Mouse (Mus musculus) layer of hippocampus, adult 9-10 months (tissue): ENCODE measurements around the gene Tmem74b.
A peak's percentile ranks its signal among the peaks of the same experiment; 100 is the strongest.

Experiments used
- DNase-seq: peaks from one replicate; pipeline ENCODE4 v3.0.0; 2022; ENCODE audit warnings: low spot score

The Tmem74b gene

GRCm38 (mm10) chr2:151742084-151742483, 40.3 kb downstream of the Tmem74b start:
- DNase-seq = no peak

- no peak for DNase-seq
Measured at GRCm38 (mm10) chr2:151742850-151743679, 41.3 kb downstream of the Tmem74b start.

DNA sequence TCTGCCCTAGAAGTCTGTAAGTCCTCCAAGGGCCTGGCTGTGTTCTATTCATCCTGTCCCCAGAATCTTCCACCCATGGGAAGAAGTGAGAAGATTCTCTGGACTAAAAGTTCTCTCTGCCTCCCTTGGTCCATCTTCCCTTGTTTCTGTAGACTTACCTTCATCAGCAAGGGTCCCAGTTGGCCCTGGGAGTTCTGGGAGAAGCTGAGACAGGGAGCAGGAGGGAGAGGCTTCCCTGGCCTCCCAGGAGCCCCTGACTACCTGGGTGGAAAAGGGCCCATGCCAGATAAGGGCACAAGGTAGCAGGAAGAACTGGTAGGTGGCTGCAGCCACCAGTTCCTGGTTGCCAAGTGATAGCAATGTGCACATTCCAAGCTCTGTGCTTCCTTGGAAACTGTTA, 42.0 kb downstream of the Tmem74b start, which contains the start of gene Psmf1:
Psmf1 (minus strand) TSS at position 342 of the 400 bp plus-strand sequence.
- no peak for DNase-seq

- DNase-seq = peak; percentile 59
Measured at GRCm38 (mm10) chr2:151747847-151748705, 46.3 kb downstream of the Tmem74b start.

DNA sequence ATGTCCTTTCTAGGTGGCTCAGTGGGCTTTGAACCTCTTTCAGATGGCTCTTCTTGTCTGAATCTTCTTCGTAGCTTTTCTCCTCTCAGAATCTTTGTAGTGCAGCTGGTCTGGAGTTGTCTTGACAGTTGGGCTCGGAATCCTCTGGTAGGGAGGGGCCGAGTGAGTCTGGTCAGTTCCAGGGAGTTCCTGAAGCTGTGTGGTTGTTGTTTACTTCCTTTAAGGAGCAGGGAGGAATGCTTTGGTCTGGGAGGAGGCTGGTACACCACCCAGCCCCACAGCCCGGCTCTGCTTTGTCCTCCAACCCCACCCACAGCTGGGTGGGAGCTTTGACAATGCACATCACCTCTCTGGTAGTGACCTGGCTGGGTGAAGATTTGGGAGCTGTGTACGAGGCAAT, 49.5 kb downstream of the Tmem74b start:
- DNase-seq = no peak

DNA sequence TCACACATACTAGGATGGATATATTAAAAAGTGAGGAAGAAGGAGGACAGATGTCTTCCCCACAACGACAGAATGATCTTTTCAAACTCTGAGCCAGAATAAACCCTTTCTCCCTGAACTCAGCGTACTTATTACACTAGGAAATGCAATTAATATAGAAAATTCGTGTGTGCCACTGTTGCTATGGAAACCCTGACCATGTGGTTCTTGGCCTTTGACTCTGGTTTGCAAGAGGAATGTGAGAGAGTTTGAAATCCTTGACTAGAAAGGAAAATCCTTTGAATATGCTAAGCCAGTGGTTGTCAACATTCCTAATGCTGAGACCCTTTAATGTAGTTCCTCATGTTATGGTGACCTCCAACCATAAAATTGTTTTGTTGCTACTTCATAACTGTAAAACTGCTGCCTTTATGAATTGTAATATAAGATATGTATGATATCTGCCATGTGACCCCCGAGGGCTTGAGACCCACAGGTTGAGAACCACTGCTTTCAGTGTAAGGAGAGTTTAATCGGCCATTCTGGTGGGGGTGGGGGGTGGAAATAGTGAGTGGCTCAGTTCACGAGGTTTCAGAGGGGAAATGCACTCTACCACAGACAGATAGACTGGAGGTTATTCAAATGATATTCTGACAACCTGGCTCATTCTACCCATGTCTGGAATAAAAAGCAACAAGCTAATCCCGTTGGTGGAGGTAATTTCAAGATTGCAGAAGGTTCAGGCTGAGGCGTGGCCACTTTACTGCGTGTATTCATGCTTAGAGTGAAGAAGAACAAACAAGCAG, 54.7 kb downstream of the Tmem74b start:
- no peak for DNase-seq

DNA sequence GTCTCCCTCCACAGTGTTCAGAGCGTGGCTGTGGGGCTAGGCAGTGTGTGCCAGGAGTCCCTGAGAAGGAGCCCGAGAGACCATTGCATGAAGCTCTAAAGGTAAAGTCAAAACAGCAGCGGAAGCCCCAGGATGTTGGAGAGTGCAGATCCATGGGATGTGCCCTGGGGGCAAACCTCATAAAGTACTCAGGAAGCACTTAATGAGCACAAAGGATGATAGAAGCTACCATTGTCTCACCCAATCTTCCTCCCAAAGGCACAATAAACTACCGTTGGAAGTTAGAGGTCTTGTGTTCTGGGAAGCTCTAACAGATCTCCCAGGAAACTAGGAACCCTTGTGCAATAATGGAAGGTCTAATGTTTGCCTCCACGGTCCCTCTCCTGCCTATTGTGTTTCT, 55.6 kb downstream of the Tmem74b start:
- no peak for DNase-seq

DNA sequence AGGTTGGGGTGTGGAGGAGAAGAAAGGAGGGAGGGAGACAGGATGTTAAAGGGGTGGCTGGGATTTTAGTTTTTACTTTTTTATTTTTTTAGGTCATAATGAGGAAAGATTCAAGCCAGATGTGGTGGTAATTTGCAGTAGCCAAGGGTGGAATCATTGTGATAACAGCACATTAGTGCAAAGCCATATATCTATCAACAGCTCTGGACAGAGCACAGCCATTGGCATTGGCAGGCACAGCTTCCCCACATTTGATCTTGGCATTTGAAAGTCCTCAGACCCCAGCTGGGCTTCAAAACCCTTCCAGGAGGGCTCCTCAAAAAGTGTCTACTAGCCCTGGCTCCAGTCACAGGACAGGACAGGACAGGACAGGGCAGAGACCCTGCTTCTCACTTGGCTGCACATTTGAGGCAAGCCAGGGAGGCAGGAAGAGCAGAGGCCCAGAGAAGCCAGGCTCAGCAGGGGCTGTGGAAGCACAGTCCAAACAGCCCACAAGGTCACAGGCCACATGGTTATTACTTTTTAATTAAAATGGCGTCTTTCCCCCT, 57.1 kb downstream of the Tmem74b start:
- no peak for DNase-seq
